Mouse (Mus musculus) brain, embryonic 14.5 days (tissue): ENCODE measurements around the gene Fscn3.

Experiments used
- CTCF ChIP-seq: fragments of 200-500 bp; IDR thresholded peaks from 2 replicates; pipeline ENCODE4 v1.5.1; 2012; ENCODE audit warnings: inconsistent platforms, mild to moderate bottlenecking, moderate library complexity, borderline replicate concordance; ENCODE audit not compliant: insufficient read depth, insufficient read length; ENCODE audit errors: extremely low read depth
- POLR2A ChIP-seq: fragments of 200-500 bp; IDR thresholded peaks from 2 replicates; pipeline ENCODE4 v1.6.1; 2012; ENCODE audit warnings: mild to moderate bottlenecking, inconsistent platforms, borderline replicate concordance; ENCODE audit not compliant: poor library complexity, insufficient read depth, insufficient read length, severe bottlenecking; ENCODE audit errors: extremely low read depth

DNA sequence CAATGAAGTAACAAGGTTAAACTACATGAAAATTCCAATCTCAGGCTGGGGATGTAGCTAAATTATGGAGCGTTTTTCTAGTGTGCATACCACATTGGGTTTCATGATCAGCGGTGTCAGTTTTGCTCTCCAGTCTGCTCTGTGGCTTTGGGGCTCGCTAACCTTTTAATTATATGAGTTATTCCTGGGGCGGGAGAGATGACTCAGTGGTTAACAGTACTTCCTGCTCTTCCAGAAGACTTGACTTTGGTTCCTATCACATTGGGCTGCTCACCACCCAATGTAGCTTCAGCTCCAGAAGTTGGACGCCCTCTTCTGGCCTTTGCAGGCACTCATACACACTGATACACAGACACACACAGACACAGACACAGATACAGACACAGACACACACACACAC, 43.0 kb downstream of the Fscn3 start:
- TF ChIP-seq CTCF = no peak
- TF ChIP-seq POLR2A = no peak
